Mouse (Mus musculus) ES-E14 (cell line): ENCODE results near the gene Kctd14.
"Not testable (repeated sequence)": the region's sequence is repeated elsewhere in the genome, so short reads cannot be mapped to it uniquely, and the experiment has no call there.

Experiments
- CHD2 ChIP-seq: IDR thresholded peaks from 2 replicates; pipeline ENCODE4 v1.6.1; 2014; ENCODE audit warnings: mild to moderate bottlenecking, low read depth, low read length, inconsistent platforms
- HCFC1 ChIP-seq: IDR thresholded peaks from 2 replicates; pipeline ENCODE4 v1.6.1; 2012; ENCODE audit warnings: low read length, inconsistent platforms, borderline replicate concordance; ENCODE audit not compliant: insufficient read depth
- MAFK ChIP-seq: IDR thresholded peaks from 2 replicates; pipeline ENCODE4 v1.6.1; 2014; ENCODE audit warnings: mild to moderate bottlenecking, low read depth, low read length, inconsistent platforms; ENCODE audit not compliant: insufficient read depth
- ZC3H11A ChIP-seq: IDR thresholded peaks from 2 replicates; pipeline ENCODE4 v1.6.1; 2012; ENCODE audit warnings: low read depth, mild to moderate bottlenecking, inconsistent platforms, low read length, borderline replicate concordance
- ZNF384 ChIP-seq: IDR thresholded peaks from 2 replicates; pipeline ENCODE4 v1.6.1; 2012; ENCODE audit warnings: low read depth, low read length, inconsistent platforms

DNA sequence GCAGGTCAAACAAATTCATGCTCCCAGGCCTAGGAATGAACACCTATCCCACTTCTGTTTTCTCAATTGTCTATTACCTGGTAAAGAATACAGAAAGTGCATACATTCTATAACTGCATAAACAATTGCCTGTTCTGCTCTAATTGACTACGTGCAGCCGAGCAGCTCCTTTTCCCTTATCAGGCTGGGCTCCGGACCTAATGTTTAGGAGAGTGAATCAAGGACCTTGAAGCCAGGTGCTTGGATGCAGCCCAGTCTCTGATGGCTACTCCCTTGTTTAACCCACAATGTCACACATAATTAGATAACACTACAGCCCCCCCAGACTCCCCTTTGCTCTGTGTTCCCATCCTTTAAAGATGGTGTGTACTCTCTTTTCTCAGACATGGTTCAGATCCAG lies 17.6 kb upstream of the Kctd14 start:
- TF ChIP-seq ZC3H11A, CHD2, HCFC1, MAFK, ZNF384: not testable (repeated sequence)
